Mouse (Mus musculus): Measurements from ENCODE around the gene Usp49.
"Not testable (repeated sequence)": the region's sequence is repeated elsewhere in the genome, so short reads cannot be mapped to it uniquely, and the experiment has no call there.

Usp49 gene

DNA sequence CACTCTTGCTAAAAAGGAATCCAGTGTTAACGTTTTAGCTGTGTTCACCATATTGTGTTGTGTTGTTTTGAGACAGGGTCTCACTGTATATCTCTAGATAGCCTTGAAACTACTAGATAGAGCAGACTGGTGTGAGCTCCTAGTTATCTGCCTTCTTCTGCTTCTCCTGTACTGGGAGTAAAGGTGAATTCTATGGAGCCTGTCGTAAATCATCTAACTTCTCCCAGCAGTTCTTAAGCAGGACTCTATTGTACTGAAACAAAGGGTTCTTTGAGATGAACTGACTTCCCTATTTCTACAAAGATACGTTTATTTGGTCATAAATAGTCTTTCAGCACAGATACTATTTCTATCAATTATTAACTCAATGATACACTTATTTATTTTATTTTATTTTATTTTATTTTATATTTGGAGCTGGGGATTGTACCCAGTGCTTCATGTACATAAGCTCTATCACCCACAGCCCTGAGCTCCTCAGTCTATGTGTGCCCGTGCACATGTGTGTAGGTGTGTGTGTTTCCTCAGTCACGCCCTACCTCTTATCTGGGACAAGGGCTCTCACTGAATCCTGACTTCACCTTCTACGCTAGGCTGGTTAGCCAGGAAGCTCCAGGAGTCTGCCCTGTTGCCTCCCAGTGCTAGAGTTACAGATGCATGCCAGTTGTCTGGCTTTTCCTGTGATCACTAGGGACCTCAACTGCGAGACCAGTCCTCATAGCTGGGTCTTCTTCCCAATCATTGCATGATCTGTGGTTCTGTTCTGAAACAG is 3.7 kb downstream of the Usp49 start:
- intact Hi-C loops (cut with DNase I), result no loop called here

GRCm38 (mm10) chr17:47642992-47643391 is 12.5 kb downstream of the Usp49 start:
- intact Hi-C loops (cut with DNase I), result no loop called here

DNA sequence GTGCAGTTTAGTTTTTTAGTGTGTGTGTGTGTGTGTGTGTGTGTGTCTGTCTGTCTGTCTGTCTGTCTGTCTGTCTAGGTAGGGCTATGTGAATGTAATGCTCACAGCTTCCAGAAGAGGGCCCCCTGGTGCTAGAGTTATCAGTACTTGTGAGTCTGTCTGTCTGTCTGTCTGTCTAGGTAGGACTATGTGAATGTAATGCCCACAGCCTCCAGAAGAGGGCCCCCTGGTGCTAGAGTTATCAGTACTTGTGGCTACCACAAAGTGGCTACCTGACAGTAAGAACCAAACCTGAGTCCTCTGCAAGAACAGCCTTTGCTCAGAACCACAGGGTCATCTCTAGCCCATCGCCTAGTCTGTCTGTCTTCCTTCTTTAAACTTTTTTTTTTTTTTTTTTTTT is 16.2 kb downstream of the Usp49 start:
- intact Hi-C loops (cut with DNase I), result no loop called here

- intact Hi-C loops (cut with DNase I), result no loop called here
Observed at GRCm38 (mm10) chr17:47648966-47649365, 18.5 kb downstream of the Usp49 start.

- intact Hi-C loops (cut with DNase I), result loop anchor here (2.0 kb wide), 1 partner anchor 19 kb away; no protein-coding TSS in a partner anchor
Observed at GRCm38 (mm10) chr17:47651953-47652352, 21.5 kb downstream of the Usp49 start.

- intact Hi-C loops (cut with DNase I), result not testable (repeated sequence)
Observed at GRCm38 (mm10) chr17:47654346-47654745, 23.9 kb downstream of the Usp49 start.

GRCm38 (mm10) chr17:47655697-47656096 is 25.2 kb downstream of the Usp49 start:
- intact Hi-C loops (cut with DNase I), result no loop called here

DNA sequence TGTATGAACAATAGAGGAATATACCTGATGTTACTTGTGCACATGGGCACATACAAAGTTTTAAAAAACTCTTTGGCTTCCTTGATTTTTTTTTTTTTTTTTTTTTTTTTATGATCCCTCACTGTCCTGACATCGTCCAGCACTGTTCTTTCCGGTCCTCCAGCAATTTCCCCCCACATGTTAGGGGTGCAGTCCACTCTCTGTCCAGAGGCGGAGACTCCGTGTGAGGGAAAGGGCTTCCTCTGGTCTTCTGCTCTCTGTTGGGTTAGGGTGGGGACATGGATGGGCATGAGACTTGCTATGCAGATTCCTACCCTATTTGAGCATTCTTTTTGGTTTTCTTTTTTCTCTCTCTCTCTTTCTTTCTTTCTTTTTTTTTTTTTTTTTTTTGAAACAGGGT is 27.4 kb downstream of the Usp49 start:
- intact Hi-C loops (cut with DNase I), result no loop called here

DNA sequence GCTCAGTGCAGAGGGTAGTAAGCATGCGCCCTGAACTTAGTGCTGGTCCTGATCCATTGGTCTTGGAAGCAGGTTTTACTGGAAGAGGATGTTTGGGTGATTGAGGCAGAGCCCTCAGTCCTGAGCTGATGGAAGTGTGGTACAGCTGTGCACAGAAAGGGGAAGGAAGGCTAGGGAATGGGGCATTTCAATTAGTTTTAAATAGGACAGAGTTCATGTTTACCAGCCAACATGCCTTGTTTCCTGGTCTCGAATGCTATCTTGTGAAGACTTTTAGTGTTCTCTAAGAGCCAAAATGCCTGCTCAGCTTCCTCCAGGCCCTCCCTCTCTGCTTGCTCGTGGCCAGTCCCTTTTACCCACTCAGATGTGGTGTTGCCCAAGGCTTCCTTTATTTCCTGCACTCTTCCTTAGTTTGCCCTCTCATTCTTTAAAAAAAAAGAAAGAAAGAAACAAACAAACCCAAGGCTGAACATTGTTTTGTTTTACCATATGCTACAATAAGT is 28.3 kb downstream of the Usp49 start:
- intact Hi-C loops (cut with DNase I), result no loop called here

- intact Hi-C loops (cut with DNase I), result no loop called here
Observed at GRCm38 (mm10) chr17:47663009-47663713, 32.7 kb downstream of the Usp49 start.

DNA sequence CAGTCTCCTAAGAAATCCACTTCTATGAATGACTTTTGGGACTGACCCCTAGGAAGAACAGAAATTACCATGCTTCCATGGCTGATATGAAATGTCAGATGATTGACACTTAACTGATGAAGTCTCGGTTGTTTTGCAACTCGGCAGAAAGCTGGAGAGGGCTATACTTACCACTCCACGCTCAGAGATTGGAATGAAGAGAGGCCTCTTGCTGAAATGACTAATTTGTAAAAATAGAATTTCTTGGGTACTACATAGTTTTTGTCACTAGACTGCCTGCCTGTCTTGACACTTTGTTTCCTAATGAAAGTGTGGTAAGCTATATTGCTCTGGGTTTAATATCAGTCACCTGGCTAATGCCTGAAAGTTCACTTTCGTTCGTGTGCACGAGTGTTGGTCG is 34.0 kb downstream of the Usp49 start:
- intact Hi-C loops (cut with DNase I), result no loop called here

DNA sequence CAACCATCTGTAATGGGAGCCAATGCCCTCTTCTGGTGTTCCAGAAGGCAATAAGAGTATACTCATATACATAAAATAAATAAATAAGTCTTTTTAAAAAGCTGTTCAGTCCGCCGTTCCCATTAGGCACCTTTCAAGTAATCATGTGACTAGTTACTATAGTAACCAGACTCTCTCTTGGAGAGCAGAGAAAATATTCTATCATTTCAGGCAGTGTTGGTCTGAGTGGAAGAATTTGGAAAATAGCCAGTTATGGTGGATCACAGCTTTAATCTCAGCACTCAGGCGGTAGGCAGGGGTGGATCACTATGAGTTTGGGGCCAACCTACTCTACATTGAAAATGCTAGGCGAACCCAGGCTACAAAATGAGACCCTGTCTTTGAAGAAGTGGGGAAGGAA is 38.7 kb downstream of the Usp49 start:
- intact Hi-C loops (cut with DNase I), result no loop called here

DNA sequence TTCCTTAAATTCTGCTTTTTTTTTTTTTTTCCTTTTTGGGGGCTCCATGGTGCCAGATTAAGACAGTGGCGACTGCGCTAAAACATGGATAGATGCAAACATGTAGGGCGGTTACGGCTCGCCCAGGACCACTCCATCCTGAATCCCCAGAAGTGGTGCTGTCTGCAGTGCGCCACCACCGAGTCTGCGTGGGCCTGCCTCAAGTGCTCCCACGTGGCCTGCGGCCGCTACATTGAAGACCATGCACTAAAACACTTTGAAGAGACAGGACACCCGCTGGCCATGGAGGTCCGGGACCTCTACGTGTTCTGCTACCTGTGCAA is 41.5 kb downstream of the Usp49 start:
- intact Hi-C loops (cut with DNase I), result loop anchor here (2.0 to 10.0 kb wide), 3 partner anchors 21 to 267 kb away; partner anchors contain the start of gene Guca1a

- intact Hi-C loops (cut with DNase I), result loop anchor here (10.0 kb wide), 2 partner anchors 198 to 268 kb away; partner anchors contain the start of gene Guca1a
Observed at GRCm38 (mm10) chr17:47672311-47673111, 42.0 kb downstream of the Usp49 start.

DNA sequence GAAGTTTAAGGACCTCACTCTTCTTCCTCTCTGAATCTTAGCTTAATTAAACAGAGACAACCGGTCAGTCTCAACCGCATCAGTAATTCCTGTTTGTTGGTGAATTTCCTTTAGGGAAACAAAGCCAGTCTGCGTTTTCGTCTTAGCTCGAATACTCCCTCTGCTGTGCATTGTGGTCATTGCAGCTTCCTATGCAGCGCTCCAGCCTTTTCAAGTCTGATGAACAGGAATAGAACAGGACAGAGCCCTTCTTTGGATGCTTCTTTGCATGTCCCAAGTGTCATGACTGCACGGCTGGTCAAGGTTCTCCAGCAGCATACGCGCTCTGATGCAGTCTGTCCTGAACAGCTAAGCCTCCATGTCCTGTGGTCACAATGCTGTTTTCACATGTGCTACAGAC is 46.1 kb downstream of the Usp49 start:
- intact Hi-C loops (cut with DNase I), result loop anchor here (10.0 kb wide), 2 partner anchors 202 to 272 kb away; partner anchors contain the start of gene Guca1a

DNA sequence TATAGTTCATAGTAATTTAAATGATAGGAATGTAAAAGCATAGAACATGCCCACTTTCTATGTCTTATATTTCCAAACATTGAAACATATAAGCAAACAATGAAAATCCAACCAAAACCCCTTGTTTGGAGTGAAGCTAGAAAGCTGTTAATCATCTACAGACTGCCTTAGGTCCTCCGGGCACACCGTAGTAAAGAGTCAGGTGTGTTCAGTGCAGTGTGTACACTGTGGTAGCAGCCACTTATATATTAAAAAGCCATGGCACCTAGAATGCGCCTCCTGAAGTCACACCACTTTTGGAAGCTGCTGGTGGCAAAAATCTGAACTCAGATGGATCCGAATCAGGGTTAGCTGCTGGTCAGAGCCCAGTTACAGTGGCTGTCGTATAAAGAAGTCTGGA is 47.7 kb downstream of the Usp49 start:
- intact Hi-C loops (cut with DNase I), result loop anchor here (10.0 kb wide), 2 partner anchors 203 to 273 kb away; partner anchors contain the start of gene Guca1a

DNA sequence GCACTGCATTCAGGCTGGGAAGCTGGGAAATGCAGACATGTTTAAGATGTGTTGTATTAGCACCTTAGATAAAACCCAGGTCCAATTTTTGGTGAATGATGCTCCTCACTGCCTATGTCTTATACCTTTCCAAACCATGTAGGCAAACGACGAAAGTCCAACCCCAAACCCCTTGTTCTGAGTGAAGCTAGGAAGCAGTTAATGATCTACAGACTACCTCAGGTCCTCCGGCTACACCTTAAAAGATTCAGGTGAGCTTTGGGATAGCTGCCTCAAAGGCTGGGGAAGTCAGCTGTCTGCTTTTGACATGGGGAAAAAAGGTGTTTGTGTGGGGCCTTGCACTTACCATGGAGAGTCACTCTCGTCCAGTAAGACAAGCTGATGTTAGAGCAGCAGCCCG is 48.2 kb downstream of the Usp49 start:
- intact Hi-C loops (cut with DNase I), result loop anchor here (10.0 kb wide), 2 partner anchors 204 to 274 kb away; partner anchors contain the start of gene Guca1a

DNA sequence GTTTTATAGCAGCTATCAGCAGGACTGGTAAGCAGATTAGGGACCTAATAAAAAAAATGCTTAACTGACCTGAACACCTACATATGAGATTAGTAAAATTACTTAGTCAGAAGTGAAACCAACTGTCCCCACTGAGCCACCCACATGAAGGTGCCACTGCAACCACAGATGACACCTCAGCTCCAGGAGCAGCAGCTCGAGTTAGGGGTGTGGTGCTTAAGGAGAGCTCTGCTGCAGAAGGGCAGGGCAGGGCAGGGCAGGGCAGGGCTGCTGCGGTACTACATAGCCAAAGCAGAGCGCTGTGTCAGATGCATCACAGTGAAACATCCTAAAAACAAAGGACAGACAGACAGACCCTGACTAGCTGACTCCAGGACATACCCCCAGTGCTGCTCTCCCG is 52.3 kb downstream of the Usp49 start:
- intact Hi-C loops (cut with DNase I), result loop anchor here (5.0 kb wide), 2 partner anchors 46 to 71 kb away; partner anchors contain the start of genes Bysl, Gm20517 and Med20

DNA sequence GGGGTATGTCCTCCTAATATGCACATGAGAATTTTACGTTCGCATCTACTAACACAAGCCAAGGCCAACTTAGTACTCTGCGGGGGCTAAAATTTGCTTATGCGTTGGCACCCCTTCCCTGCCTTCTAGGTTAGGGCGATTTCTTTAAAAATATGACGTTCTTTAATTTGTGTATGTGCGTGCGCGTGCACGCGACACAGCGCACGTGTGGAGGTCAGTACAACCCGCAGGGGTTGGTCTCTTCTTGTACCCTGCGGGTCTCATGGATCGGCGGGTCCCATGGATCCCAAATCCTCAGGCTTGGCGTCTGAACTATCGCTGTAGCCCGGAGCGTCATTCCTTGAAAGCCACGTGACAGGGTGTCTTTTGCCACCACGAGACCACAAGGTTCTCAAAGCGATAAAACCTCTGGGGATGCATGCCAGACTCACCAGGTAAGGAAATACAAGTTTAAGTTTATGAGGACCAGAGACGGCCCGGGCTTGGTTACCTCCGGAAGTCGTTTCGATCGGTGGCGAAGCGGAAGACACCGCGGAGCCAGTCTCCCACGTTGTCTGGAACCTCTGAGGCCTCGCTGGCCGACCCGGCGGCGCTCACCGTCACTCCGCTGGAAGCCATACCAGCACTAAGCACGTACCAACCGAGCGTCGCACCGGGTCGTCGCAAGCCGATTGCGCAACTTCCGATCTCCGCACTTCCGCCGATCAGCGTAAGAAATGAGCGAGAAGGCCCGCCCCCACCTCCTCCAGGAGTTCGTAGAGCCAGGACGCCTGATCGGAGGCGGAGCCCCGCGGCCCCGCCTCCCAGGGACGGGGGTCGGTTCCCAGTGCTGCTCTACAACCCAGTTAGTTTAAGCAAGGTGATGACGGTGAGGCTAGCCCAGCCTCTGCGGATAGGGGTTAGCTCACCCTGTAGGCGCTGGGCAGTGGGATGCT is 57.2 kb downstream of the Usp49 start:
- intact Hi-C loops (cut with DNase I), result loop anchor here (5.0 kb wide), 1 partner anchor 180 kb away; the partner anchor contains the start of gene Ccnd3

DNA sequence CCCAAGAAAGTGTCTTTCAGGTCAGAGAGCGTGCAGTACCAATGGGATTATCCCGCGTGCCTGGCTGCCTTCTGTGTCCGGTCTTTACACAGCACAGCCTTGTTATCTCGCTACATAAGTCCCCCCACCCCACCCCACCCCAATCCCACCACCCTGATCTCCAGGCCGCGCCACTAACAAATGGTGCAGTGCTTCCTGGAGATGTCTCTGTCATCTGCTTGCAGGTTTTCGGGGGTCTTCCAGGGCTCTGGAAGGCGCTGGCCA is 57.8 kb downstream of the Usp49 start, which contains the start of gene Tomm6:
TSS of gene Tomm6 (minus strand) at position 43 of the 264 bp plus-strand sequence.
- intact Hi-C loops (cut with DNase I), result loop anchor here (5.0 kb wide), 1 partner anchor 181 kb away; the partner anchor contains the start of gene Ccnd3

All from adrenal gland (tissue).